Mouse (Mus musculus) testis, adult 10 weeks (tissue): Measurements from ENCODE around the gene Rad23a. TPM values are rescaled to one million over a fixed set of nuclear protein-coding genes. Genes with fewer than 3 reads are reported as not detected.

Source experiments
- polyA plus RNA-seq: library from polyadenylated mRNA; stranded (reverse); fragments of 350-450 nt; fragmentation: Illumina TruSeq; extraction: RNeasy Lipid Tissue Mini Kit (QIAGEN cat#74804); gene quantifications from one replicate; pipeline ENCODE4 v1.2.3, GENCODE M21; 2014; ENCODE audit warnings: low read depth, low replicate concordance

Rad23a gene
- polyA plus RNA-seq = 7.1 TPM

GRCm38 (mm10) chr8:84840248-84840999 lies at the start of gene Rad23a:
Rad23a (minus strand) TSS chr8:84840665.

DNA sequence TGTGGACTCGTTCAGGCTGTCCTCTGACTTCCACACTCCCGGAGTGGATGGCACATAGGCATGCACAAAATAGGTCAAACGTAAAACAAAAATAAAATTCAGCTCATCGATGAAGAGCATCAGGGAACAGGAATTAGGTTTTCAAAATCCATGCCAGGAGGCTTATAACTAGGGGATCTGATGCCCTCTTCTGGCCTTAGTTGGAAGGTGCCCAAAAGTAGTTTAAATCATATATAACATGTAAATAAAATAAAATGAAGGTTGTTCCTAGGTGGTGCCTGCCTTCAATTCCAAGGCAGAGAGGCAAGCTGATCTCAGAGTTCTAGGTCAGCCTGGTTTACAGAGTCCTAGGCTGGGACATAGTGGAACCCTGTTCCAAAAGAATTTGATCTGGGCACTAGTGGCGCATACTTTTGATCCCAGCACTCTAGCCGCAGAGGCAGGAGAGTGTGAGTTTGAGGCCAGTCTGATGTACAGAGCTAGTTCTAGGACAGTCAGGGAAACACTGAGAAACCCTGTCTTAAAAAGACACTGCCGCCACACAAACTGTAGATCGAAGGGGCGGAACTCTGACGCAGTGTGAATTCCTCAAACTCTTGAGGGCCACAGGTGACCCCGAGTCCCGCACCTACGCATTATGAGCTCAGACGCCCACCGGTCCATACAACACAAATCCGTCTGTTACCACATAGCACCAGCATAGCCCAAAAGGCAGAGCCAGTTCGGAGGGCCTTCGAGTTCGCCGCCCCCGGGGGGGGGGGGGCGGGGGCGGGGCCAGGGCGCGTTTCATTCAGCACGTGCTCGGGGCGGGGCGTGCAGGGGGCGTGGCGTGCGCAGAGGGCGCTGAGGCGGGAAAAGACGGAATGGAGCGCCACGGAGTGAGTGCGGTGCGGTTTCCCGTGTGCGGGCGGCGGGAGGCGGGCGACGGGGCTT lies 31.2 kb upstream of the Rad23a start, which contains the start of gene Syce2:
Gene Syce2 (plus strand): TSS at position 736 of the 933 bp plus-strand sequence.

GRCm38 (mm10) chr8:84856864-84857441 lies 16.5 kb upstream of the Rad23a start, which contains the start of gene Farsa:
Farsa (plus strand) TSS chr8:84856989.

GRCm38 (mm10) chr8:84846722-84847572 lies 6.5 kb upstream of the Rad23a start, which contains the start of gene Calr:
Calr (minus strand) TSS chr8:84846934.

GRCm38 (mm10) chr8:84831490-84831889 lies 9.0 kb downstream of the Rad23a start, which contains the start of gene Gadd45gip1:
Gadd45gip1 (plus strand) TSS chr8:84831522.

GRCm38 (mm10) chr8:84822723-84823122 lies 17.7 kb downstream of the Rad23a start, which contains the start of gene Dand5:
Dand5 (minus strand) TSS chr8:84822823.

DNA sequence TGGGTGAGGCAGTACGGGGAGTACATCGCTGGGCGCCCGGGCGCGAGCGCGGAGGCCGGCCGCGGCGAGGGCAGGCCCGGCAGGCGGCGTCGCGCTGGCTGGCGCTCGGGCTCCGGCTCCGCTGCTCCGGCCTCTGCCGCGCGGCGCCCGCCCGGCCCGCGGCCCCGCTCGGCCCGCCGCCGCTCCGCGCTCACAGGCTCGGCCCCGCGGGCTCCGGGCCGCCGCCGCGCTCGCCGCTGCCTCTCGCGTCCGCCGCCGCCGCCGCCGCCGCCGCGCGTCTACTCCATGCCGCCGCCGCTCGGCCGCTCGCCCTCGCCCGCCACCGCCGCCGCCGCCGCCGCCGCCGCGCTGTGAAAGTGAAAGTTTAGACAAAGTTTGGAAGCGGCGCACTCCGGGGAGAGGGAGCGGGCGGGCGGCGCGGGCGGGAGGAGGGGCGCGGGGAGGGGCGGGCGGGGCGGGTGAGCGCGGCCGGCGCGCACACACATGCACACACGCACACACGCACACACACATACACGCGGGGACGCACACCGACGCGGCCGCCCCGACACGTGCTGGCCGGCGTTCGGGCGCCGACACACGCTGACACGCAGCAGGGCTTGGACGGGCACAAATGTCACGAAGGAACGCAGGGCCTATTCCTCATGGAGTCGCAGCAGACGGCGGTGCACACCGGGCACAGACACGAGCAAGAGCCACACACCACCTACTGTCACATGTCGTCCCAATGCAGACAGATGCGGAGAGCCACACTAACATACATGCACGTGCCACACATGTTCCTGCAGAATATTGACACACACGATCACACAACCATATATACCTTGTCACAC lies 40.2 kb downstream of the Rad23a start, which contains the start of gene Nfix:
Gene Nfix (minus strand): TSS at position 346 of the 833 bp plus-strand sequence.

Other genes starting within 250 kb of the Rad23a start
- gene Ier2, start 177.8 kb downstream of the Rad23a start, polyA plus RNA-seq = 0.22 TPM
- gene Trmt1, start 154.4 kb downstream of the Rad23a start, polyA plus RNA-seq = 21.0 TPM
- gene Nacc1, start 152.8 kb downstream of the Rad23a start, polyA plus RNA-seq = 1.1 TPM
- not detected for gene Lyl1, start 139.2 kb downstream of the Rad23a start, polyA plus RNA-seq
- not detected for gene G430095P16Rik, start 117.7 kb downstream of the Rad23a start, polyA plus RNA-seq
- gene Nfix, start 40.3 kb downstream of the Rad23a start, polyA plus RNA-seq = 1.3 TPM
- 21.7 TPM for gene Dand5, start 17.8 kb downstream of the Rad23a start, polyA plus RNA-seq
- 0.55 TPM for gene Gadd45gip1, start 9.1 kb downstream of the Rad23a start, polyA plus RNA-seq
- 720 TPM for gene Calr, start 6.3 kb upstream of the Rad23a start, polyA plus RNA-seq
- 6.7 TPM for gene Farsa, start 16.3 kb upstream of the Rad23a start, polyA plus RNA-seq
- 458 TPM for gene Syce2, start 31.4 kb upstream of the Rad23a start, polyA plus RNA-seq
- gene Gcdh, start 53.3 kb upstream of the Rad23a start, polyA plus RNA-seq = 3.6 TPM
- gene Klf1, start 61.3 kb upstream of the Rad23a start, polyA plus RNA-seq = 0.22 TPM
- gene Dnase2a, start 67.9 kb upstream of the Rad23a start, polyA plus RNA-seq = 1.5 TPM
- gene Mast1, start 96.7 kb upstream of the Rad23a start, polyA plus RNA-seq = not detected
- gene Rtbdn, start 106.3 kb upstream of the Rad23a start, polyA plus RNA-seq = not detected
- not detected for gene Gm49661, start 128.8 kb upstream of the Rad23a start, polyA plus RNA-seq
- 15.6 TPM for gene Prdx2, start 128.9 kb upstream of the Rad23a start, polyA plus RNA-seq
- 87.9 TPM for gene Rnaseh2a, start 129.1 kb upstream of the Rad23a start, polyA plus RNA-seq
- gene Junb, start 138.1 kb upstream of the Rad23a start, polyA plus RNA-seq = not detected
- gene Hook2, start 149.9 kb upstream of the Rad23a start, polyA plus RNA-seq = 14.0 TPM
- gene Best2, start 173.9 kb upstream of the Rad23a start, polyA plus RNA-seq = not detected
- 16.5 TPM for gene Asna1, start 184.6 kb upstream of the Rad23a start, polyA plus RNA-seq
- 13.2 TPM for gene Trir, start 186.2 kb upstream of the Rad23a start, polyA plus RNA-seq
- gene Tnpo2, start 196.2 kb upstream of the Rad23a start, polyA plus RNA-seq = 14.0 TPM
- gene Fbxw9, start 219.4 kb upstream of the Rad23a start, polyA plus RNA-seq = 5.7 TPM
- not detected for gene Gm5741, start 227.3 kb upstream of the Rad23a start, polyA plus RNA-seq
- gene Dhps, start 231.1 kb upstream of the Rad23a start, polyA plus RNA-seq = 12.3 TPM
- 2.9 TPM for gene Wdr83os, start 240.1 kb upstream of the Rad23a start, polyA plus RNA-seq
- 1.3 TPM for gene Wdr83, start 240.6 kb upstream of the Rad23a start, polyA plus RNA-seq
- gene Man2b1, start 242.6 kb upstream of the Rad23a start, polyA plus RNA-seq = 3.9 TPM